Mouse (Mus musculus): ENCODE measurements around the gene Myadml2.

Myadml2 gene

DNA sequence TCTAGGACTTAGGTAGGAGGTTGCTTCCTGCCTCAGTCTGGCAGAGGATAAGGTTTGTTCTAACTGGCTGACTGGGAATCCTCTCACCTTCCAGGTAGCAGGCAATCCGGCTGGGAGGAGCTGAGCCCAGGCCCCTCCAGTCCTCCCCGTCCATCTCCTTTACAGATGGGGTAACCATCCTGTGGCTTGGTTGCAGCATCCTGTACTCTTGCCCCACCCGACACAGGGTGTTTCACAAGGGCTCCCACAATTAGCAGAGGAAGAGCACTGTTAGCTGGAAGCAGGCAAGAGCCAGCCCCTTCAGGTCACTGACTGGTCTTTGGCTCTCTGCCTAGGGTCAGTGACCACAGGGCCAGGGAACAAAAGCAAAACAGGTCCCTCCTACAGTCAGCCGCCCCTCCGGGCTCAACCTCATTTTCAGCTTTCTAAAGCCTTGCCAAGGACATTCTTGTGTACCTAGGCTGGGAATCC, 17.5 kb downstream of the Myadml2 start:
- in situ Hi-C loops (cut with MboI, MseI), result no loop called here

DNA sequence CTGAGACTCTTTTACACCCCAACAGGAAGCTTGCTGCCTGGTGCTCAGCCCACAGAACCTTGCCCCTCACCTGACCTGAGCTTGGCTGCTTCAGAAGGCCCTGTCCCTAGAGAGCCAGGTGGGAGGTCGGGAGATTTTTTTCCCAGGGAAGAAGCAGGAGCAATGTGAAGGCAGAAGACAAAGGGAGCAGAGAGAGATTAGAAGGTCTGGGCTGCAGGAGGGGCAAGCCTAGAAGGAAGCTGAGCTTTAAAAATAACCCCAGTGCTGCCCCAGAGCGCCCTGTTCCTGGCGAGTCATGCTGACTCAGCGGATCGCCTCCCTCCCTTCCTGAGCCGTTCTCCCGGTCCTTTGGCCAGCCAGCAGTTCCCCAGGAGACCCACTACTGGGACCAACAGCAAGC, 18.0 kb downstream of the Myadml2 start:
- in situ Hi-C loops (cut with MboI, MseI), result loop anchor here (10.0 kb wide), 1 partner anchor 85 kb away; the partner anchor contains the start of genes Cenpx and Lrrc45

DNA sequence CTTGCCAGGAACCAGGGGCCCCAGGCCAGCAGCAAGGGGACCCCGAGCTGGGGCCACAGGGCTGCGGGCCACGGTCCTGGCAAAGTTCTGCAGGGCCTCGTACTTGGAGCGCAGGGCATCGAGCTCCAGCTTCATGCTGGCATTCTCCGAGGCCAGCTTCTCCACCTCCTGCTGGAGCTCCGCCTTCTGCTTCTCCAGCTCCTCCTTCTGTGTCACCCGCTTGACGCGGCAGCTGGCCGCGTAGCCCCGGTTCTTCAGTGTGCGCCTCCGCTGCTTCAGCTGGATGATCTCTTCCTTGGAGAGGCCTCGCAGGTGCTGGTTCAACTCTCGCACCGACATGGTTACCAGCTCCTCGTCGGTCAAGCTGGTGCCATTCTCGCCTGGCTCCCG, 18.6 kb downstream of the Myadml2 start:
- in situ Hi-C loops (cut with MboI, MseI), result loop anchor here (10.0 kb wide), 1 partner anchor 85 kb away; the partner anchor contains the start of genes Cenpx and Lrrc45

DNA sequence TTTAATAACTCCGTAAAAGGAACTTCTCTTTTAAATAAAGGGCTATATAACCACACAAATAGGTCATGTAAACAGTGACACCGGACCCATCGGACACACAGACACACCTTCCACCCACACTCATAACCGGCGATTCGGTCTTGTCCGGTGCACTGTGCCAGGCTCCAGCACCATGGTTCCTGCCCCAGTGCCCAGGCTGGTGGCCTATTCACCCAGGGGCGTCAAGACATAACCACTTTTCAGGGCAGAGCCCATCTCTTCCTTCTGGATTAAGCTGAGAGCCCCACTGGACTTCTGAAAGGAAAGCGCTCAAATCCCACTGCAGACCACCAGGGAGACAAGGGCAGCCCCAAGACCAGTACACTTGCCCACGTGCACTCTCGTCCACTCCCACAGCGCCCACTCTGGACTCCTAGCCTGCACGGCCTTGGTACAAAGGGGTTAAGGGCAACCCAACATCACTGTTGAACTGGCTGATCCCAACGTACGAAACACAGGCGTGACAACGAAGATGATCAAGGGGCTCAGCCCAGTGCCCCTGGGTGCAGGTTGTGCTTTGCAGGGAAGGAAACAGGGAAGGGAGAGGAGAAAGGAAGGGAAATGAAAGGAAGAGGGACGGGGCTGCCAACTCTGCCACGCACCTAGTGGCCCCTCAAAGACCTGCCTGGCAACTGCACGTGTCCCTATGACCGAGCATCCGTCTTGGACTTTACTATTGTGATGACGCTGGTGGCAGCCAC, 19.2 kb downstream of the Myadml2 start:
- in situ Hi-C loops (cut with MboI, MseI), result loop anchor here (10.0 kb wide), 1 partner anchor 86 kb away; the partner anchor contains the start of genes Cenpx and Lrrc45

DNA sequence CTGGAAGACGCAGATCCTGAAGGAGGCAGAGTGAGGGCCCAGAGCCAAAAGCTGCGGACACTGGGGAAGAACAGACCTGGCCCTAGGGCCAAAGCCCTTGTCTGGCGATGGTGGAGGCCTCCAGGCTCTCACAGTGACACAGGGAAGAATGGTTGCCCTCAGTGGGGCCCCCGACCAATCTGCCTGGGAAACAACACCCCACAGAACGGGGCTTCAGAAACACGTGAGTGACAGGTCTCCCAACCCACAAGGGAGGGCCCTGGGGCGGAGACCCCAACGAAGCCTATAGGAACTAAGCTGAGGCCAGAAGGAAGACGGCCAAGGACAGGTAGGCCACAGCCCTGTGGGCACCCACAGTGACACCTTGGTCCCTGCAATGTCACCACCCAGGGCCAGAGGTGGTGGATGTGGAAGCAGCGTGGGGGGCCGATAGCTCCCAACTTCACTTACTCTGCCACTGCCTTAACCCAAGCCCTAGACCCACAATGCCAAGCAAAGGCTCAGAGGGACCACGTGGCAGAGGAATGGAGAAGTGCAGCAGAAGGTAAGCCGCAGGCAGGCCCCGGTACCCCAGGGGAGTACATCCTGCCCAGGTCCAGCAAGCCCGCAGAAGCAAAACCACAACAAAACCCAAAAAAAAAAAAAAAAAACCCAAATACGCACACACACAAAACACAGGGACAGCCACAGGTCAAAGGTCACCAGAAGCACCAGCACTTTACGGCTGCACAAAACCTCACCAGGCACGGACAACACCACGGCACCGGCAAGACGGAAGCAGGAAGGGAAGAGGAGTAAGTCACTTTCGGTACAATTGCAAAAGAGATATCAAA, 20.3 kb downstream of the Myadml2 start:
- in situ Hi-C loops (cut with MboI, MseI), result loop anchor here (10.0 kb wide), 1 partner anchor 87 kb away; the partner anchor contains the start of genes Cenpx and Lrrc45

DNA sequence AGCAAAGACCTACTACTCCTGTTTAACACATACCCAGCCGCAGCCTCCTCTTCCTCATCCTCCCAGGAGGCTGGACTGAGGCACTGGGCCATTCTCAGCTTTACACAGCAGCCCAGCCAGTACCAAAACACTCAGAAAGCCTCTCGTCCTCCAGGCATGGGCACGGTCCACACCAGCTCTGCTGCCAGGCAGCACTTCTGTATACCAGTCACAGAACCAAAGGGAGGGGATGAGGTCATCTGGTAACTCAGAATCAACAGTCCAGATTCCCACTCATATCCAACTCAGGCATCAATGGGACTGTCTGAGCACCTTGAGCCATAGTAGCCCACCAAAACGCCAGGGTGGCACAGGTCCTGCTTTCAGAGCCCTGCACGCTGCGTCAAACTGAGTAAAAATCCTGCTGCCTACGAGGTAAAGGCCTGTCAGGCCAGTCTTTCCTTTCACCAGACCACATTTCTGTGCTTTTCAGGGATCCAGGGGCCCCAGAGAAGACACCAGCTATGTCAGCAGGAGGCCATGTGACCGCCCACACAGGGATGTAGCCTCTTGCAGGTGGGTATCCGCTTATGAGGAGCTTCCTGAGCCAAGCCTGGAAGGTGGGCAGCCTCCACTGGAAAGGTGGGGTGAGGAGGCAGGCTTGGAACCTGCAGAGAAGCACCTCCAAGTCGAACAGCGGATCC, 21.0 kb downstream of the Myadml2 start:
- in situ Hi-C loops (cut with MboI, MseI), result loop anchor here (10.0 kb wide), 1 partner anchor 88 kb away; the partner anchor contains the start of genes Cenpx and Lrrc45

DNA sequence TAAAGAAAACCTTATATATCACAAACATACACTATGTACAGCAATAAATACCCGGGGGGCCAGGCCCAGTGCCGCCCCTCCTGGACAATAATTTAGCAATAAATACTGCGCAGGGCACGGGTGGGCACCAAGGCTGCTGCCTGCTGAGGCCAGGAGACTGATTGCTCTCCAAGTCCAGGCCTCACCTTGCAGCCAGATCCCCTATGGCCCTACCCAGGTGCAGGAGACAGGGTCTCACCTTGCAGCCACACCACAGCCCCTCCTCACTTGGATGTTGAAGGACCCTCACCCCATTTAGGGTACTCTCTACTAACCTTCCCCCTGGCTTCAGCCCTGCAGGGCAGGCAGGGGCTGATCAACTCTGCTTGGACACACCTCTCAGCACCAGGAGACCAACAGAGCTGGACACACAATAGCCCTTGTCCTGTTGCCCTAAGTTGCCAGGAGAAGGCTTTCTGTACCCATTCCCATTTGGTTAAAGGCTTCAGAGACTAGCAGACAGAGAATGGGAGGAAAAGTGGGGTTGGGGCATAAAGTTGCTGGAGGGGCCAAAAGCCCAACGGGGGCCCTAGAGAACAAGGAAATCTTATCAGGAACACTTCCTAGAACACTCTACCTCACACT, 22.7 kb downstream of the Myadml2 start, which contains the start of gene Sirt7:
Sirt7 (minus strand) TSS at position 89 of the 624 bp plus-strand sequence.
- in situ Hi-C loops (cut with MboI, MseI), result loop anchor here (10.0 kb wide), 1 partner anchor 90 kb away; the partner anchor contains the start of genes Cenpx and Lrrc45

DNA sequence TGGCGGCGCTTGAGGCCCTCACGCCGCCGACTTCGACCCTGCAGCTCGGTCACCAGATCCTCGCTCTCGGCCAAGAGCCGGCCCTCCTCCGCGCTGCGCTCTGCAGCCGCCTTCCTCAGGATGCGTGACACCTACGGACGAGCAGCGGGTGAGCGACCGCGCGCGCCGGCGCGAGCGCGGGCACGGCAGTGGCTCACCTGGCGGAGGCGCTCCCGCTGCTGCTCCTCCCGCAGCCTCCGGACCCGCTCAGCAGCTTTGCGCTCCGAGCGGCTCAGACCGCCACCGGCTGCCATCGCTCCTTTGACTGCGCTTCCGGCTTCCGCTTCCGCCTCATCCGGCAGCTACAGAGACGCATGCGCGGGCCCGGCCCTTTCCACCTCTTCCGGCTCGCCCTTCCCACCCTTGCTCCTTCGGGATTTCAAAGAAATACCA, 23.3 kb downstream of the Myadml2 start:
- in situ Hi-C loops (cut with MboI, MseI), result loop anchor here (10.0 kb wide), 1 partner anchor 90 kb away; the partner anchor contains the start of genes Cenpx and Lrrc45

DNA sequence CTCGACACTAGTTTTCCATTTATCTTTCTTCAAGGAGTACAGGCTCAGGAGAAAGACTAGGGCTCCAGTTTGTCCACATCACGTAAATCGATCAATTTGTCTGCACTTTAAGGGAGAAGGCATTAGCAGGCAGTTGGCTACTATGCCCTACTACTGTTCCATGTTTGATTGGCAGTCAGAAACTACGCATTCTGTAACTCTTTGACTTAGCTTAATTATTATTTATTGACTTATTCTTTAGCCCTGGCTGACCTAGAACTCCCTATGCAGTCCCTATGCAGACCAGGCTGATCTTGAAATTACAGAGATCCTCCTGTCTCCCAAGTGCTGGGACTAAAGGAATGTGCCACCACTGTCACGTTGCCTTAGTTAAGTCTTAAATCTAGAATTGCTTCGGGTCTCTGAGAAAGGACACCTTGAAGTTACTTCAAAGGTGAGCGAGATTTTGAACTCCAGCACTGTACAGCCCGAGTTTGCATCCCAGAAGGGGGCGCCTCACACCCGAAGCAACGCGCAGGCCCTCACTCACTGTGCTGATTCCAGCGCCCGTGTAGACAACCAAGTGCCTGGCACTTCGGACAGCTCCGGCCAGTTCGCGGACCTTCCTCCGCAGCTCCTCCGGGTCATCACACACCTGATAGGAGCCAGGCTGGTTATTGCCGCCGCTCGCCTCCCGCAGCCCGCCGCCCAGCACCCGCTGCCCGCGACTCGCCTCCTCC, 23.8 kb downstream of the Myadml2 start:
- in situ Hi-C loops (cut with MboI, MseI), result loop anchor here (10.0 kb wide), 1 partner anchor 91 kb away; the partner anchor contains the start of genes Cenpx and Lrrc45

DNA sequence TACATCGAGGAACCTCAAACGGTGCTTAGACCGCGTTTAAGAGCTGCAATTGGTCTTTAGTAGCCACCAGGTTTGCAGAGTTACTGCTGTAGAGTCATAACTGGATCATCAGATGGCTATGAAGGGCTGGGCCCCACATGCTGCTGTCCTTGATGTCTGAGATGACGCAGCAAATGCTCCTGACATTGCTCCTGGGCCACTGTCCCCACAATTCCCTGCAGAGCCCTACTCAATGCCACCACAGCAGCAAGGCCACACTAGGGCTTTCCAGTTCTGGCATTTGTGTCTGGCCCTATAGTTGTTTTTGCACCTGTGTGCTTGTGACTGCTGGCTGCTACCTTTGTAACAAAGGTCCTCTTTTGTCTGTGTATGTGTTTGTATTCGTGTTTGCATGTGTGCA, 25.2 kb downstream of the Myadml2 start:
- in situ Hi-C loops (cut with MboI, MseI), result loop anchor here (10.0 kb wide), 1 partner anchor 92 kb away; the partner anchor contains the start of genes Cenpx and Lrrc45

DNA sequence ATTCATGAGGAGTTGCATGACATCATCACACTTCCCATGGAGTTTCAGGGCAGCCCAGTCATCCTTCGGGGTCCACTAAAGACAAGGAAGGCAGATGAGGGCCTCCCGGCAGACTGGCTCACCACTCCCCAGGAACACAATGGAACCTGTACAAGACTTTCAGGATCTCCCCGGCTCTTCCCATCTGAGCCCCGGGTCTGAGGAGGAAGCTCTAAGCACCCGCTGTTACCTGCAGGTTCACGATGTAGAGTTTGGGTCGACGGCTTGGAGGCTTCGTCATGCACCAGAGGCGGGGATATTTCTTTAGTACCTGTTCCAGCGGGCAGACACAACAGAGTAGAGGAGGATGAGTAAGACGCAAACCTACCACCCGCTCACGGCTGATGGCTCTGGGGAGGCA, 27.8 kb downstream of the Myadml2 start:
- in situ Hi-C loops (cut with MboI, MseI), result loop anchor here (10.0 kb wide), 1 partner anchor 95 kb away; the partner anchor contains the start of genes Cenpx and Lrrc45

DNA sequence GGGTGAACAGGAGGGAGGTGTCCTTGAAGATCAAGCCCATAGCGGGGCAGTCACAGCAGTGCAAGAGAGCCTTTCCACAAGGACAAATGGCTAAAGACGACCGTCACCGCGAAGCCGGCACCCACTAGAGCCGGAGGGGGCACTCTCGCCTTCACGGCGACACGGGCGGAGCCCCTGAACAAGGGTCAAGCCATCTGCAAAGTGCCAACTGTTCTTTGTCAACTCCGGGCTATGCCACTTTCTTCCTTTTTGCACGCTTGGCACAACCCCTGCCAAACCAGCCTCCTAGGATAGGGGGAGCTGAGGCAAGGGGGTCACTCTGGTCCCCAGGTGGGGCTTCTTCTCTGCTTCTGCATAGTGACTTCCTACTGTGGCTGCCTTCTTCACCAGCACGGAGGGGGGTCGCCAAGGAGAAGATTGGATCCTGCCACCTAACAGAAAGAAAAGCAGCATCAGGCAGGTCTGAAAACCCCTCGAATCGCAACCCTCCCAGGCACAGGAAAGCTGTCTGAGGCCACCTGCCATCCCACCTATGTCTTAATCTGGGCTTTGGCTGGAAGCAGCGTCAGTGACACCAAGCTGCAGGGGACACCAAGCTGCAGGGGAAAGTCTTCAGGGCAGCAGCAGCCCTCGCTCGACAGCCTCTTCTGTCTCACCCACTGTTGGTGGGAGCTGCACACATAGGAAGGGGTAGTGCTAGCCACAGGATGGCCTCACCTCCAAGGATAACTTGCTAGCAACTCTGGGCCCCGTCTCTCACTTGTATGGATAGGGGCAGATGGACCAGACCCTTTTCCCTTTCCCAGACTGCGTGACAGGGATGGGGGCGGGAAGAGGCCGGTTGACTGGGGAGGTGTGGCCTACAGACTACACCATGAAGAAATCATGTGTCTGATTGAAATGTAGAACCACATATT, 29.1 kb downstream of the Myadml2 start:
- in situ Hi-C loops (cut with MboI, MseI), result no loop called here

DNA sequence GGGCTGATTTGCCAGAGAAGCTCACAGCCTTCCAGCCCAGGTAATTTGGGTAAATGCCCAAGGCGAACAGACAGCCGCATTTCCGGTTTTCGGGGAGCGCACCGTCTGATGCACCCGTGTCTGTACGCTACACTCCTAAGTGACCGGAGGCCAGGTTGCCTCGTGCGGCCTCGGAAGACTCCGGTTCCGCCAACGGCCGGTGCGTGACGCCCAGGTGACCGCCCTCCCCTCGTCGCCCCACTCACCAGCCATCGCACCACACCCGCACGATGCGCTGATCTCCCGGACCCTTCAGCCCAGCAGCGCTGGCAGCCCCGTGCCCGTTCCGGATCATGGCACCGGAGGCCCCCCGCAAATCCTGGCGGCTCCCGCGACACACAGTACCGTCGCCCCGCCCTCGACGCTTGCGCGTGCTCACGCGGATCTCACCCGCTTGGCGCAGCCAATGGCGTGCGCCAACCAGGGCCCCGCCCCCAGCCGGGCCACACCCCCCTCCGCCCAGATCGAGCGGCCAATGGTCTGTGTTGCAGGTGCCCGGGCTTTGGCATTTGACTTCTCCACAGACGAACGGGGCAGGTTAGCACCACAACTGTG, 30.3 kb downstream of the Myadml2 start, which contains the start of gene Pcyt2:
Pcyt2 (minus strand) TSS at position 418 of the 594 bp plus-strand sequence.
- in situ Hi-C loops (cut with MboI, MseI), result no loop called here

DNA sequence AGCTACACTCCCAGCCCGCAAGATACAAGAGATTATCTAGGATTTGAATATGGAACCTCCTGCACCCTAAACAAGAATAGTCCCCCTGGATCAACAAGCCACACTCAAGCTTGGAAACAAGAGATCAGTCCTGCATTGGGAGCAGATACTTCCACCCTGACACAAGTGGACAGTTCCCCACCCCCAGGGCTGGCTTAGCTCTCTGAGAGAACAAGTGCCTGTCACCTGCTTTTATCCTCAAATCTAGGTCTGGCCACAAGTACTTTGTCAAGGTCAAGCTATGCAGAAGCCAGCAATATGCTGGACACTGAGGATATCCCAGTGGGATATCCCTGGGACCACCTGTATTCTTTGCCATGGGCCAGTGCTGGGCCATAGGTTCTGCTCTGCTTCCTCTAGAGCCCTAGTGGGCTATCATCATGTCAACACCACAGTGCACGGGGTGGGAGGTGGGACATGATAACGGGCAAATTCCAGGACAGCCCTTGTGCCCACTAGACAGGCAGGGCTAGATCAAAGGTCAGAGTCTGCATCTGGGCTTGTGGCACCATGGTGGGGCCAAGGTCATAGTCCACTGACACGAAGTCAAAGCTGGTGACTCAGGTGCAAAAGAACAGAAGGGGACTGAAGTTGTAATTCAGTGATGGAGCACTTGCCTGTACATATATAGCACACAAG, 31.2 kb downstream of the Myadml2 start:
- in situ Hi-C loops (cut with MboI, MseI), result no loop called here

DNA sequence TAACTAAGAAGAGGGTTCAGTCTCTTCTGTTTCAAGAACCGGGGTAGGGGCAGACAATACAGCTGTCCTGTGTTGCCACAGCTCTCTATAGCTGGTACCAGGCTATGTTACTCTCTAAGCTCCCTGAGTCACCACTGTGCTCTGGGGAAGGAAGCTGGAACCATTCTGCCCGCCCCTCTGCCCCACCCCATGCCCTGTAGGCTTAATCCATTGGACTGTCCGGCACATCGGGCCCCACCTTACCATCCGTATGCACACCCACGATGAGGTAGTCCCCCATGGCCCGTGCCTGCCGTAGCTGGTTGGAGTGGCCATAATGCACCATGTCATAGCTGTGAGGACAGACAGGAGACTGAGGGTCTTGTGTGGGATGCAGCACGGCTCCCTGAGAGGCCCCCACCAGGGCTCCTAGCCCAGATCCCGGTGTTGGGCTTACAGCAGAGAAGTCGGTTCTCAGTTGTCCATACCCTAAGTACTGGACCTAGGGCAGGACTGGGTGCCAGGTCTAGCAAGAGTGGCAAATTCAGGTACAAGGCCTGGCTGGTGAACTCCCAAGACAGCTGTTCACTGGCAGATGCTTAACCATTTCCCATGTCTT, 32.3 kb downstream of the Myadml2 start:
- in situ Hi-C loops (cut with MboI, MseI), result no loop called here

DNA sequence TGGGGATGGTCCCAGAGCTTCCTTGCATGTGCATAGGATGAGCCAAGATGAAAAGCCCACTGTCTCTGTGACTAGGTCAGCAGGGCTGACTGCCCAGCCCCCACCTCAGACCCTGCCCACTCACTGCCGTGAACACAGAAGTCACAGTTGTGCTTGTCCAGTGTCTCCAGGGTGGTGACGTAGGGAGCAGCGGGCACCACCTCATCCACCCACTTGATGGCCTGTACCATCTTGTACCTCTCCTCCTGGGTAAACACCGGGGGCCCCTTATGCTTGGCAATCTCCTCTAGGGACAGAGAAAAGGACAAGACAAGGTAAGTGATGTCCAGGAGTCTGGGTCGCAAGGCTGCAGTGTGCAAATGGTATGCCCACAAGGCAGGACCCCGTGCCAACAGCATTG, 32.8 kb downstream of the Myadml2 start:
- in situ Hi-C loops (cut with MboI, MseI), result no loop called here

DNA sequence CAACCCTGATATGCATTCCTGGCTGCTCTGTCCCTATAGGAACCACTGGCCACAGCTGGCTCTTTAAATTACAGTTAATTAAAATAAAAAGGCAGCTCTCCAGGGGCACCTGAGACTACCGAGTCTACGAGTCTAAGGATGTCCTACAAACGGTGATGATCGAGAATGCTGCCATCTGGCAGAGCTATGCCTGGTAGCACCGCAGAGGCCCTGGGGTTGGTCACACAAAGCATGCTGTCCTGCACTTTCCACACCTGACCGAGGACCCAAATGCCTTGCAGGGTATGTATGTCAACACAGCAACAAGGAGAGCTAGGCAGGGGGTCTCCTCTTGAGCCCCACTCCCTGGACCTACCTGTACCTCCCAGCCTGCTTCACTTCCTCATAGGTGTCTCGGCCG, 34.0 kb downstream of the Myadml2 start:
- in situ Hi-C loops (cut with MboI, MseI), result no loop called here

Data from T-helper 2 cell (primary cell).